Mouse (Mus musculus): ENCODE measurements at regions not wholly inside any gene's neighbourhood (a gene's known extent, or its start where the extent isn't known, plus 50 kb on each side); places are given as distances from the start of the nearest gene placed in this dataset.

GRCm38 (mm10) chrX:166645713-166646112 lies 60.2 kb upstream of the Egfl6 start:
- TF ChIP-seq POLR2A (IDR thresholded peaks at IDR 0.05; ENCODE audit: borderline replicate concordance, extremely low read depth, low read depth, low read length) = no peak
- TF ChIP-seq CTCF (IDR thresholded peaks at IDR 0.05; ENCODE audit: insufficient read depth, low read length) = no peak
